Mouse (Mus musculus) midbrain, postnatal 0 days (tissue): ENCODE data around the gene Tpd52l2. TPM values are rescaled to one million over a fixed set of nuclear protein-coding genes. Genes with fewer than 3 reads are reported as not detected.

Experiments
- ATAC-seq: fragments of 200-750 bp; cut with Nextera tagmentation; 2 replicates; pipeline ENCODE4 v1.8.0; 2017; ENCODE audit warnings: moderate number of reproducible peaks, mild to moderate bottlenecking, moderate TSS enrichment, moderate library complexity; ENCODE audit not compliant: low FRiP score
- DNase-seq: peaks from one replicate; pipeline ENCODE4 v3.0.0-alpha.2; 2015; ENCODE audit warnings: low spot score
- H3K27ac ChIP-seq: fragments of 300-500 bp; sonication (generic); 2 replicates; pipeline ENCODE4 v1.5.1; 2014; ENCODE audit warnings: low read depth, mild to moderate bottlenecking, low read length, mixed read lengths
- H3K27me3 ChIP-seq: fragments of 300-500 bp; sonication (generic); 2 replicates; pipeline ENCODE4 v1.6.1; 2014; ENCODE audit warnings: low read length, control low read depth, mixed read lengths; ENCODE audit not compliant: insufficient read depth
- H3K36me3 ChIP-seq: fragments of 300-500 bp; sonication (generic); 2 replicates; pipeline ENCODE4 v1.6.1; 2014; ENCODE audit warnings: low read length, control low read depth, mixed read lengths; ENCODE audit not compliant: insufficient read depth
- H3K4me1 ChIP-seq: fragments of 300-500 bp; sonication (generic); 2 replicates; pipeline ENCODE4 v1.6.1; 2014; ENCODE audit warnings: mild to moderate bottlenecking, control low read depth, antibody characterized with exemption, low read length, mixed read lengths; ENCODE audit not compliant: insufficient read depth
- H3K4me2 ChIP-seq: fragments of 300-500 bp; sonication (generic); 2 replicates; pipeline ENCODE4 v1.6.1; 2014; ENCODE audit warnings: low read depth, mild to moderate bottlenecking, low read length, mixed read lengths; ENCODE audit not compliant: poor library complexity, severe bottlenecking
- H3K4me3 ChIP-seq: fragments of 300-500 bp; sonication (generic); 2 replicates; pipeline ENCODE4 v1.5.1; 2014; ENCODE audit warnings: low read depth, mild to moderate bottlenecking, low read length, moderate library complexity
- H3K9ac ChIP-seq: fragments of 300-500 bp; sonication (generic); replicated peaks from 2 replicates; pipeline ENCODE4 v1.6.1; 2014; ENCODE audit warnings: mild to moderate bottlenecking, low read length, moderate library complexity, mixed read lengths; ENCODE audit not compliant: poor library complexity, severe bottlenecking
- H3K9me3 ChIP-seq: fragments of 300-500 bp; sonication (generic); 2 replicates; pipeline ENCODE4 v1.6.1; 2016; ENCODE audit warnings: low read length, control low read depth
- CTCF ChIP-seq: IDR thresholded peaks from 2 replicates; pipeline ENCODE4 v1.5.1; 2016; ENCODE audit warnings: antibody characterized with exemption, mild to moderate bottlenecking
- WGBS: fragments of 180-500 bp; shearing (Covaris S2); extraction: QIAGEN DNeasy Blood & Tissue Kit; methylation state at CpG from one replicate; pipeline ENCODE4 v1.1.7; 2014; 5-methylcytosine and 5-hydroxymethylcytosine counted together
- polyA plus RNA-seq: library from polyadenylated mRNA; unstranded; fragments of >200 nt; fragmentation: Nextera tagmentation; extraction: Ambion mirVana; gene quantifications from 2 replicates; pipeline ENCODE4 v1.2.1, GENCODE M21; 2015
- total RNA-seq: library from RNA; depleted of rRNA; stranded (reverse); fragments of >200 nt; gene quantifications from 2 replicates; pipeline ENCODE4 v1.2.3, GENCODE M21; 2014

Gene Tpd52l2
- total and polyA plus RNA-seq, 2 experiments from 2014 or later, result 69.5 to 112 TPM

DNA sequence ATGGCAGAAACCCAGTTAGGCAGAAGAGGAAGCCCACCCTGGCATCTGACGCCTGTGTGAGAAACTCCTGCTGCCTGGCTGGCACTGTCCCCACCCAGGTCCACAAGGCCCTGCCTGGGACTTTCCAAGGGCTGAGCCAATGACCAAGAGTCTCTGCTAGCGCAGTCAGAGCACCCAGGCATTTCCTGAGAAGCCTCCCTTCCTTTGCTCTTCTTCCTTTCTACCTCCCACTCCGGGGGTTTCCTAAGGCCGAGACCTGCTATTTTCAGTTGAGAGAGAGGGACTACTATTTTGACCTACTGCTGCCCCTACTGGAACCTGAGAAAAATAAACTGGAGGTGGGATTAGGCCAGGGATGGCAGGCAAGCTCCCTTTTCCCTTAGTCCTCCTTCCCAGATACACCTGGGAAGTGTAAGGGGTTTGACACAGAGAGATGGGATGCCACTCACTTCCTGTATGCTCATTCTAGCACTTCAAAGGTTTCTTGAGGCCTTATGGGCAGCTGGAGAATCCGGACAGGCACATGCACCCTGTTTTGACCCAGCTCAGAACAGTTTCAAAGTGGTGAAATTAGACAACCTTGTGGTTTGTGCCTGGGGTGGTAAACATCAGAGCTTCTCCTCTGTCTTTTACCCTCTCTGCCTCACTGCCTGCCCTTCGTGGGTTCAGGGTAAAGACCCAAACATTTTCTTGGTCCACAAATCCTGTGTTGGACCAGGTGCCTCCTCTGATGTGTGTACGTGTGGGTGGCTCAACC lies 13.2 kb upstream of the Tpd52l2 start:
- Histone ChIP-seq H3K4me2 (0 out of 2 replicates have a peak overlapping the region, but pooled peaks have one; percentile 4), H3K9ac (no peak overlapping the region), H3K27ac (no peak overlapping the region), H3K4me1 (no peaks in the 10 kb centered on the region), H3K9me3 (no peaks in the 10 kb centered on the region), H3K36me3 (no peaks in the 10 kb centered on the region), H3K27me3 (no peaks in the 10 kb centered on the region), H3K4me3 (no peak overlapping the region)
- ATAC-seq, result no peak
- peak; percentile 8 for DNase-seq
- WGBS, result 36% methylated on average over 7 of the region's 7 CpGs
- peak; percentile 62 for TF ChIP-seq CTCF

DNA sequence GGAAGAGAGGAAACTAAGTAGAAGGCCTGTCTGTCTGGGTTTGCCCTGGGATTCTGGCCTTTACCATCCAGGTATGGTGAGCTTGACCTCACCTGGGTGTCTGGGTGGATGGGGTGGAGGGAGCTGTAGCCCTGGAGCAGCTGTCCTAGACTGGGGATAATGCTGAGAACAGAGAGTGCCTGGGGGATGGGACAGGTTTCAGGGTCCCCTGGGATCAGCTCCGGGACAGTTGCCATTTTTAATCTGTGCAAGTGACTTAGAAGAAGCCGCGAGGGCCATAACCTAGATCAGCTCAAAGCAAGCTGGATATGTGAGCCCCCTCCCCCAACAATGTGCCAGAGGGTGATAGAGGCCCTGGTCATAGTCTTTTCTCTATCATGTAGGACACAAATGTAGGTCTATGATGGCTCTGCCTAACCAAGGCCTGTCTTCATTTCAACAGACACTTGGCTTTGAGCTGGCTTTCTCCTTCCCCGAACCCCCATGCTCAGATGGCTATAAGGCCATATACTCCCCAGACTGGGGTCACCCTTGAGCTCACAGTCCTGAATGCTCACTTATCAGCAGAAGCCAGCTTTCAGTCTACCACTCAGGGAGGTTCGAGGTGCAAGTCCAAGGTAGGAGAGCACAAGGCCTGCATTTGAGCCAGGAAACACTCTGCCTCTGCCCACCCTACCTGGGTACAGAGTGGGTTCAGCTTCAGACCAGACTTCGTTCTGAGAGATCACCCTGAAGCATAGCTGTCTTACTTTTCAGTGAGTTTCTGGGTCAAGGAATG lies 12.3 kb upstream of the Tpd52l2 start:
- 81% methylated on average over 6 of the region's 6 CpGs for WGBS
- Histone ChIP-seq H3K27me3 (no peaks in the 10 kb centered on the region), H3K4me2 (no peak overlapping the region), H3K36me3 (no peaks in the 10 kb centered on the region), H3K4me1 (no peaks in the 10 kb centered on the region), H3K9ac (no peak overlapping the region), H3K27ac (no peak overlapping the region), H3K9me3 (no peaks in the 10 kb centered on the region), H3K4me3 (no peak overlapping the region)
- DNase-seq, result no peak
- no peak for ATAC-seq
- TF ChIP-seq CTCF, result no peak

DNA sequence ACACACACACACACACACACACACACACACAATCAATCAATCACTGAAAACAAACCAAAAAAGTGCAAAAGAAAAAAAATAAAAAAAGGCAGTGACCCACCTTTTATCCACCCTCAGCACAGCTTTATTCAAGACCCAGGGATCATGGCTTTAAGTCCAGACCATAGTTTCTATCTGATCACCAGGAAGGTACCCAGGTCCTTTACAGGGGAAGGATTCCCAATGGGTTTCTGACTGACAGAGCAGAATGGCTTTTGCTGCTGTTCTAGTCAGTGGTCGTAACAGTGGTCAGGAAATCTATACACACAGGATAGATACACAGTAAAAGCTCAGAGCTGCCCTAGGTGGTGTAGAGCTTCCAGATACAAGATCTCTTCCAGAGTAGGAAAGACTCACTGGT lies 11.2 kb upstream of the Tpd52l2 start:
- DNase-seq (no peak), ATAC-seq (no peak)
- WGBS, result 26% methylated on average over 1 of the region's 1 CpGs
- Histone ChIP-seq H3K9ac (no peak overlapping the region), H3K9me3 (no peaks in the 10 kb centered on the region), H3K36me3 (no peaks in the 10 kb centered on the region), H3K4me3 (no peak overlapping the region), H3K27ac (no peak overlapping the region), H3K27me3 (no peaks in the 10 kb centered on the region), H3K4me2 (no peak overlapping the region), H3K4me1 (no peaks in the 10 kb centered on the region)
- no peak for TF ChIP-seq CTCF

DNA sequence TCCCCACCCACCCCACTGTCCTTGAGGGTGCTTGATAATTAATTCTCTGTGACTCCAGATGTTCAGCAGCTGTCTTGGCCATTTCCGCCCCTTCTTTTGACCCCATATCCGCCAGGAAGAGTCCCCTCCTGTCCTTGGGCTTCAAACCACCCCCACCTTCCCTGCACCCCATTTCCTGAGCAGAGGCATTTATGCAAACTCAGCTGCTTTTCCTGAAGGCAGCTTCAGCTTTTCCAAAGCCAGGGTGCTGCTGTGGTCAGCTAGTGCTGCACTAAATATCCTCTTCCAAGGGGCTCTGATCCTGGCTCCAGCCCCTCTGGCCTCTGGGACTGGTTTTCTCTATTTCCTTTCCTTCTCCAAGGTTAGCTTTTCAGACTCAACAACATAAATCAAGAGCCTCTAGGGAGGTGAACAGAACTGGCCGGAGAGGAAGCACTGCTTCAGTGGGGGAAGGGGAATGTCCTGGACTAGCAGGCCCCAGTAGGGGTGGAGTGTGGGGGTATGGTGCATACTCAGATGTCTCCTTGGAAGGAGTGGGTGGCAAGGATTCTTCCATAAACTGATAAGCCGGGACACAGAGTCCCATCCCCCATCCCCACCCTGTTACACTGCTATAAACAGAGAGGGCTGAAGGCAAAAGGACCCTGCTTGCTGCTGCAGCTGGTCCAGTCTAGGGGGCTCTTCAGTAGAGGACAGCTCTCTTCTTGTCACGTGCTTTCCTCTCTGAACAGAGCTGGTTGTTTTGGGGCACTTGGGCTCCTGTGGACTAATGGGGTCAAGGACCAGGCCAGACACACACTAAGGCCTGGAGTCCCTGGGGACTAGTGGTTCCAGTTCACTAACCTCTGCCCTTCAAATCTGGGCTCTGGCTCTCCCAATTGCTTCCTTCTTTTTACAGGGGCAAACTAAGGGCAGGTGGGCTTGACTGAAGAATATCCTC lies 9.3 kb upstream of the Tpd52l2 start:
- H3K36me3 ChIP-seq, result no peaks in the 10 kb centered on the region
- WGBS, result 31% methylated on average over 5 of the region's 5 CpGs
- H3K27ac ChIP-seq, result no peak overlapping the region

DNA sequence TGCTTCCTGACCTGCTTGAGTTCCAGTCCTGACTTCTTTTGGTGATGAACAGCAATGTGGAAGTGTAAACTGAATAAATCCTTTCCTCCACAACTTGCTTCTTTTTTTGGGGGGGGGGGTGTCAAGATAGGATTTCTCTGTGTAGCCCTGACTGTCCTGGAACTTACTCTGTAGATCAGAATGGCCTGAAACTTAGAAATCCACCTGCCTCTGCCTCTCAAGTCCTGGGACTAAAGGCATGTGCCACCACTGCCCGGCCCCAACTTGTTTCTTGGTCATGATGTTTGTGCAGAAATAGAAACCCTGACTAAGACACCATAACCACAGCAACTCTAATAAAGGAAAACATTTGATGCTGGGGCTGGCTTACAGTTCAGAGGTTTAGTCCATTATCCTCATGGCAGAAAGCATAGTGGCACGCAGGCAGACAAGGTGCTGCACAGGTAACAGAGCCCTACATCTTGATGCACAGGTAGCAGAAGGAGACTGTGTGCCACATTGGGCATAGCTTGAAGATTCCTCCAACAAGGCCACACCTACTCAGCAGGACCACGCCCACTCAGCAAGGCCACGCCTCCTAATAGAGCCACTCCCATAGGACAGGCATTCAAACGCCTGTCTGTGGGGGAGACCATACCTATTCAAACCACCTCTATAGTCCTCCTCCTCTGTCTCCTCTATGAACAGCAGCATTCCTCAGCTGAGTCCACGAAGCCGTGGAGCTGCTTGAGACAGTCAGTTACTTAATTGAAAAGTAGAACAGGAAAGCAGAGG lies 5.3 kb upstream of the Tpd52l2 start:
- Histone ChIP-seq H3K36me3 (no peaks in the 10 kb centered on the region), H3K4me3 (no peak overlapping the region), H3K27me3 (no peaks in the 10 kb centered on the region), H3K4me1 (no peaks in the 10 kb centered on the region), H3K27ac (no peak overlapping the region), H3K9ac (no peak overlapping the region), H3K9me3 (no peaks in the 10 kb centered on the region), H3K4me2 (no peak overlapping the region)
- ATAC-seq (no peak), DNase-seq (no peak)
- WGBS, result 20% methylated on average over 7 of the region's 7 CpGs
- TF ChIP-seq CTCF, result no peak

More for the DNA sequence above, 9.3 kb upstream of the Tpd52l2 start:
- ATAC-seq (no peak), DNase-seq (peak; percentile 4)
- Histone ChIP-seq H3K9ac (no peak overlapping the region), H3K27me3 (no peaks in the 10 kb centered on the region), H3K9me3 (no peaks in the 10 kb centered on the region), H3K4me2 (no peak overlapping the region), H3K4me1 (no peaks in the 10 kb centered on the region), H3K4me3 (no peak overlapping the region)
- TF ChIP-seq CTCF, result no peak
